Mouse (Mus musculus) limb, embryonic 11.5 days (tissue): ENCODE results near the gene Arhgap32. TPM values are rescaled to one million over a fixed set of nuclear protein-coding genes. Genes with fewer than 3 reads are reported as not detected.

Source experiments
- ATAC-seq: fragments of 200-750 bp; cut with Nextera tagmentation; 2 replicates; pipeline ENCODE4 v1.8.0; 2017; ENCODE audit warnings: low read depth; ENCODE audit not compliant: insufficient number of reproducible peaks, low FRiP score, low TSS enrichment
- DNase-seq: peaks from one replicate; pipeline ENCODE4 v3.0.0-alpha.2; 2015; ENCODE audit warnings: low spot score
- H3K27ac ChIP-seq: fragments of 300-500 bp; sonication (generic); replicated peaks from 2 replicates; pipeline ENCODE4 v1.5.1; 2014; ENCODE audit warnings: low read depth, mild to moderate bottlenecking, low read length
- H3K27me3 ChIP-seq: fragments of 300-500 bp; sonication (generic); 2 replicates; pipeline ENCODE4 v1.6.1; 2014; ENCODE audit warnings: mild to moderate bottlenecking, low read length, mixed read lengths; ENCODE audit not compliant: control insufficient read depth, insufficient read depth
- H3K36me3 ChIP-seq: fragments of 300-500 bp; sonication (generic); 2 replicates; pipeline ENCODE4 v1.6.1; 2014; ENCODE audit warnings: mild to moderate bottlenecking, low read length, moderate library complexity, mixed read lengths; ENCODE audit not compliant: control insufficient read depth, insufficient read depth
- H3K4me1 ChIP-seq: fragments of 300-500 bp; sonication (generic); 2 replicates; pipeline ENCODE4 v1.6.1; 2014; ENCODE audit warnings: low read length, mixed read lengths; ENCODE audit not compliant: control insufficient read depth, insufficient read depth
- H3K4me2 ChIP-seq: fragments of 300-500 bp; sonication (generic); 2 replicates; pipeline ENCODE4 v1.6.1; 2014; ENCODE audit warnings: low read depth, mild to moderate bottlenecking, moderate library complexity; ENCODE audit not compliant: severe bottlenecking
- H3K4me3 ChIP-seq: fragments of 300-500 bp; sonication (generic); 2 replicates; pipeline ENCODE4 v1.5.1; 2014; ENCODE audit warnings: low read depth, low read length
- H3K9ac ChIP-seq: fragments of 300-500 bp; sonication (generic); 2 replicates; pipeline ENCODE4 v1.6.1; 2014; ENCODE audit warnings: mild to moderate bottlenecking, low read length
- H3K9me3 ChIP-seq: fragments of 300-500 bp; sonication (generic); 2 replicates; pipeline ENCODE4 v1.6.1; 2016; ENCODE audit warnings: low read length; ENCODE audit not compliant: control insufficient read depth
- WGBS: fragments of 180-500 bp; shearing (Covaris S2); extraction: QIAGEN DNeasy Blood & Tissue Kit; methylation state at CpG from one replicate; pipeline ENCODE4 v1.1.7; 2014; 5-methylcytosine and 5-hydroxymethylcytosine counted together
- polyA plus RNA-seq: library from polyadenylated mRNA; unstranded; fragments of >200 nt; fragmentation: Nextera tagmentation; extraction: Ambion mirVana; gene quantifications from 2 replicates; pipeline ENCODE4 v1.2.1, GENCODE M21; 2014

The Arhgap32 gene
- polyA plus RNA-seq, 1 experiment from 2014 or later, result 5.3 TPM

- 91% methylated on average over 2 of the region's 2 CpGs for WGBS
- H3K9ac ChIP-seq, result no peak overlapping the region
- H3K9me3 ChIP-seq, result no peaks in the 10 kb centered on the region
- no peak overlapping the region for H3K4me2 ChIP-seq
- no peaks in the 10 kb centered on the region for H3K27me3 ChIP-seq
- H3K36me3 ChIP-seq, result 0 out of 2 replicates have a peak, but pooled peaks cover 2% of the 10 kb centered on the region
- DNase-seq, result peak; percentile 32
- H3K27ac ChIP-seq, result no peak overlapping the region
- H3K4me1 ChIP-seq, result no peaks in the 10 kb centered on the region
- no peak overlapping the region for H3K4me3 ChIP-seq
- ATAC-seq, result no peak
Observed at GRCm38 (mm10) chr9:32186489-32186888, 70.6 kb downstream of the Arhgap32 start.

- no peaks in the 10 kb centered on the region for H3K9me3 ChIP-seq
- 78% methylated on average over 5 of the region's 5 CpGs for WGBS
Observed at GRCm38 (mm10) chr9:32192295-32193073, 76.5 kb downstream of the Arhgap32 start.

GRCm38 (mm10) chr9:32204450-32204990 is 88.6 kb downstream of the Arhgap32 start:
- Histone ChIP-seq H3K4me3 (no peak overlapping the region), H3K4me1 (no peaks in the 10 kb centered on the region), H3K36me3 (no peaks in the 10 kb centered on the region), H3K9ac (no peak overlapping the region), H3K27ac (no peak overlapping the region), H3K9me3 (no peaks in the 10 kb centered on the region), H3K4me2 (no peak overlapping the region), H3K27me3 (no peaks in the 10 kb centered on the region)
- DNase-seq (no peak), ATAC-seq (no peak)
- 76% methylated on average over 7 of the region's 7 CpGs for WGBS

More at GRCm38 (mm10) chr9:32192295-32193073, 76.5 kb downstream of the Arhgap32 start:
- H3K36me3 ChIP-seq, result no peaks in the 10 kb centered on the region
- DNase-seq (no peak), ATAC-seq (no peak)
- H3K27ac ChIP-seq, result no peak overlapping the region
- no peak overlapping the region for H3K9ac ChIP-seq
- no peak overlapping the region for H3K4me2 ChIP-seq
- H3K27me3 ChIP-seq, result no peaks in the 10 kb centered on the region
- no peaks in the 10 kb centered on the region for H3K4me1 ChIP-seq
- no peak overlapping the region for H3K4me3 ChIP-seq

- Histone ChIP-seq H3K4me1 (no peaks in the 10 kb centered on the region), H3K27me3 (no peaks in the 10 kb centered on the region), H3K36me3 (no peaks in the 10 kb centered on the region), H3K27ac (no peak overlapping the region), H3K4me3 (no peak overlapping the region), H3K4me2 (no peak overlapping the region), H3K9ac (no peak overlapping the region), H3K9me3 (no peaks in the 10 kb centered on the region)
- DNase-seq (no peak), ATAC-seq (no peak)
- 94% methylated on average over 8 of the region's 8 CpGs for WGBS
Observed at GRCm38 (mm10) chr9:32207133-32207532, 91.2 kb downstream of the Arhgap32 start.

- no peak for ATAC-seq
- Histone ChIP-seq H3K9ac (no peak overlapping the region), H3K4me3 (no peak overlapping the region), H3K4me2 (no peak overlapping the region), H3K36me3 (no peaks in the 10 kb centered on the region), H3K4me1 (no peaks in the 10 kb centered on the region), H3K27me3 (no peaks in the 10 kb centered on the region), H3K9me3 (no peaks in the 10 kb centered on the region), H3K27ac (no peak overlapping the region)
- no peak for DNase-seq
- WGBS, result 90% methylated on average over 5 of the region's 5 CpGs
Observed at GRCm38 (mm10) chr9:32208071-32208470, 92.1 kb downstream of the Arhgap32 start.

GRCm38 (mm10) chr9:32216820-32217567 is 101.1 kb downstream of the Arhgap32 start:
- Histone ChIP-seq H3K4me1 (no peaks in the 10 kb centered on the region), H3K27me3 (no peaks in the 10 kb centered on the region), H3K4me2 (no peak overlapping the region), H3K4me3 (no peak overlapping the region), H3K27ac (no peak overlapping the region), H3K9me3 (no peaks in the 10 kb centered on the region), H3K36me3 (no peaks in the 10 kb centered on the region), H3K9ac (no peak overlapping the region)
- ATAC-seq, result no peak
- 87% methylated on average over 5 of the region's 5 CpGs for WGBS
- no peak for DNase-seq

GRCm38 (mm10) chr9:32219400-32219799 is 103.5 kb downstream of the Arhgap32 start:
- no peak overlapping the region for H3K4me2 ChIP-seq
- H3K9ac ChIP-seq, result no peak overlapping the region
- no peak overlapping the region for H3K4me3 ChIP-seq
- H3K4me1 ChIP-seq, result no peaks in the 10 kb centered on the region; the same call in 1 of the 2 replicates
- no peaks in the 10 kb centered on the region for H3K36me3 ChIP-seq
- no peaks in the 10 kb centered on the region for H3K9me3 ChIP-seq
- no peaks in the 10 kb centered on the region for H3K27me3 ChIP-seq
- 86% methylated on average over 4 of the region's 4 CpGs for WGBS
- DNase-seq (no peak), ATAC-seq (no peak)
- H3K27ac ChIP-seq, result no peak overlapping the region

- H3K27me3 ChIP-seq, result no peaks in the 10 kb centered on the region
- no peak overlapping the region for H3K27ac ChIP-seq
- WGBS, result 87% methylated on average over 4 of the region's 4 CpGs
- no peak overlapping the region for H3K4me3 ChIP-seq
- H3K9ac ChIP-seq, result no peak overlapping the region
- no peak overlapping the region for H3K4me2 ChIP-seq
- DNase-seq (no peak), ATAC-seq (no peak)
- H3K9me3 ChIP-seq, result no peaks in the 10 kb centered on the region
- no peaks in the 10 kb centered on the region; the same call in 1 of the 2 replicates for H3K4me1 ChIP-seq
- H3K36me3 ChIP-seq, result no peaks in the 10 kb centered on the region
Observed at GRCm38 (mm10) chr9:32222184-32222583, 106.2 kb downstream of the Arhgap32 start.
